Comparison of ENCODE assay signal across 22 mouse cellular contexts in the genomic region with DNA sequence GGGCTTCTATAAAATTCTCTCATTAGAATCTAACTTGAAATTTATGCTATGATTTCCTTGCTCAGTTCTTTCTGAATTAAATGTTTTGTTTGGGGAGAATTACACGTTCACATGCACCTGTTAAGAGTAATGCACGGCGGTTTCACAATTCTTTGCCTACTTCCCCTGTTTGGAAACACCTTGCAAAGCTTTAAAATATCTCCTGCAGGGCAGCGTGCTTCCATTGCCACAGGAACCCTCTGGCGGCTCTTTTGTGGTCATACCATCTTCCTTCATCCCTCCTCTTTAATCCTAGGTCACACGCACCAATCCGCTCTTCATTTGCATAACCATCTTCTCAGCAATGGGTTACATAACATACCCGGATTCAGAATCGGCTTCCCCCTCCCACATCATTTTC.
"Had no signal": no experiment of that assay in that cellular context is flagged by ENCODE, and none has a peak within 500 bp of the region (broad histone marks: within the 10 kb centered on the region; RNA-seq: fewer than 3 reads in every experiment).

No protein-coding gene starts in this region.

- H3K9ac ChIP-seq: limb, embryonic 12.5 days; limb, embryonic 15.5 days; liver, embryonic 14.5 days; liver, postnatal 0 days; lung, embryonic 14.5 days; midbrain, embryonic 12.5 days; neural tube, embryonic 13.5 days had no signal

- H3K4me2 ChIP-seq: limb, embryonic 12.5 days; limb, embryonic 15.5 days; liver, embryonic 11.5 days; lung, embryonic 14.5 days; midbrain, embryonic 12.5 days; neural tube, embryonic 13.5 days had no signal

- H3K36me3 ChIP-seq: limb, embryonic 12.5 days; limb, embryonic 15.5 days; midbrain, embryonic 12.5 days; neural tube, embryonic 13.5 days had no signal

- H3K4me3 ChIP-seq: left cerebral cortex, adult 2 months; limb, embryonic 12.5 days; limb, embryonic 15.5 days; midbrain, embryonic 12.5 days; myocyte; neural tube, embryonic 13.5 days had no signal

- ATAC-seq: intestine, postnatal 0 days; liver, postnatal 0 days; lung, postnatal 0 days; midbrain, embryonic 16.5 days had no signal

- H3K9me3 ChIP-seq: limb, embryonic 12.5 days; limb, embryonic 15.5 days; midbrain, embryonic 12.5 days; neural tube, embryonic 13.5 days had no signal

- DNase-seq: kidney, adult 2 months; kidney, postnatal 25 days; layer of hippocampus, postnatal 36 days; liver, postnatal 0 days; lung, embryonic 14.5 days; right cerebral cortex, postnatal 4 days; thymus, adult 2 months; thymus, postnatal 14 days had no signal

- H3K4me1 ChIP-seq: limb, embryonic 12.5 days; limb, embryonic 15.5 days; midbrain, embryonic 12.5 days; neural tube, embryonic 13.5 days had no signal

- H3K27ac ChIP-seq: kidney, postnatal 0 days; left cerebral cortex, adult 2 months; limb, embryonic 12.5 days; limb, embryonic 15.5 days; liver, embryonic 14.5 days; macrophage; midbrain, embryonic 12.5 days; neural tube, embryonic 13.5 days; stomach, postnatal 0 days had no signal

- H3K27me3 ChIP-seq: limb, embryonic 12.5 days; limb, embryonic 15.5 days; midbrain, embryonic 12.5 days; neural tube, embryonic 13.5 days had no signal
